Mouse (Mus musculus) stomach, embryonic 15.5 days (tissue): ENCODE data around the gene Rab33b. TPM values are rescaled to one million over a fixed set of nuclear protein-coding genes. Genes with fewer than 3 reads are reported as not detected.
A peak's percentile ranks its signal among the peaks of the same experiment; 100 is the strongest.

Source experiments
- ATAC-seq: fragments of 200-750 bp; cut with Nextera tagmentation; 2 replicates; pipeline ENCODE4 v1.8.0; 2017; ENCODE audit warnings: low read depth, moderate number of reproducible peaks, moderate TSS enrichment; ENCODE audit not compliant: insufficient read depth, low FRiP score
- H3K27ac ChIP-seq: fragments of 300-500 bp; sonication (generic); 2 replicates; pipeline ENCODE4 v1.5.1; 2015; ENCODE audit warnings: mild to moderate bottlenecking, inconsistent platforms
- H3K27me3 ChIP-seq: fragments of 300-500 bp; sonication (generic); replicated peaks from 2 replicates; pipeline ENCODE4 v1.6.1; 2015; ENCODE audit warnings: inconsistent platforms
- H3K36me3 ChIP-seq: fragments of 300-500 bp; sonication (generic); 2 replicates; pipeline ENCODE4 v1.6.1; 2015; ENCODE audit warnings: inconsistent platforms
- H3K4me1 ChIP-seq: fragments of 300-500 bp; sonication (generic); 2 replicates; pipeline ENCODE4 v1.6.1; 2015; ENCODE audit warnings: inconsistent platforms
- H3K4me2 ChIP-seq: fragments of 300-500 bp; sonication (generic); 2 replicates; pipeline ENCODE4 v1.6.1; 2015; ENCODE audit warnings: mild to moderate bottlenecking, inconsistent platforms
- H3K4me3 ChIP-seq: fragments of 300-500 bp; sonication (generic); replicated peaks from 2 replicates; pipeline ENCODE4 v1.5.1; 2015; ENCODE audit warnings: inconsistent platforms
- H3K9ac ChIP-seq: fragments of 300-500 bp; sonication (generic); 2 replicates; pipeline ENCODE4 v1.6.1; 2015; ENCODE audit warnings: inconsistent platforms
- H3K9me3 ChIP-seq: fragments of 300-500 bp; sonication (generic); 2 replicates; pipeline ENCODE4 v1.6.1; 2016; ENCODE audit warnings: inconsistent platforms
- WGBS: fragments of 180-500 bp; shearing (Covaris S2); methylation state at CpG from one replicate; pipeline ENCODE4 v1.1.7; 2015; 5-methylcytosine and 5-hydroxymethylcytosine counted together
- polyA plus RNA-seq: library from polyadenylated mRNA; unstranded; fragments of >200 nt; fragmentation: Nextera tagmentation; extraction: Ambion mirVana; gene quantifications from 2 replicates; pipeline ENCODE4 v1.2.1, GENCODE M21; 2015

The Rab33b gene
- polyA plus RNA-seq, 1 experiment from 2014 or later, result 23.7 TPM

DNA sequence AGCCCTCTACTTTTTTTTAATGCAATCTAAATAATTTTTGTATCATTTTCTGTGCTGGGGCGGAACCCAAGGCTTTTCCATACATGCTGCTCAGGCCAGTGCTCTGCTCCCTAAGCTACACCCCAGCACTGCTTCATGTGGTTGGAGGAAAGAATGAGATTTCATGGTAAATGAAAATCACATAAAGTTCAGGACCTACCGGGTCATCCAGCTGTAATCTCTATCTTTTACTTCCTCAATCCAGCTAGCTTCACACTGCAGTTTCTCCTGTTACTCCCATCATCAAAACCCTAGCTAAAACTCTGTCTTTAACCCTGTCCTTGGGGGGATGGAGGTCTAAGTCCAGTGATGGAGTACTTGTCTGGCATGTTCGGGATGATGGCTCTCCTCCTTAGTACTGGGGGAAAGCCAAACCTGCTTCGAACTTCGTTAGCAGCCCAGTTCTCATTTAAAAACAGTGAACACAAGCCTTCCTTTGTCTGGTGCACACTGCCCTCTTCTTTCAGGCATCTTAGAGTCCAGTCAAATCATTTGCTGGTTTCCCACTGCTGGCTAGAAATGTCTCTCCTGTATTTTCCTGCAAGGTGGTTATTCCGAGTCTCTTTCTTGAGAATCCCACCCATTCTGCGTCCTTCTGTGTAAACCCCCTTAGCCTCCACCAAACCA is 6.5 kb downstream of the Rab33b start:
- peaks cover 13% of the 10 kb centered on the region for H3K4me1 ChIP-seq
- 82% methylated on average over 7 of the region's 7 CpGs for WGBS
- no peak for ATAC-seq
- no peak overlapping the region for H3K4me2 ChIP-seq
- no peaks in the 10 kb centered on the region for H3K9me3 ChIP-seq
- H3K27me3 ChIP-seq, result no peaks in the 10 kb centered on the region
- H3K36me3 ChIP-seq, result peaks cover 7% of the 10 kb centered on the region
- no peak overlapping the region for H3K9ac ChIP-seq
- no peak overlapping the region for H3K4me3 ChIP-seq
- H3K27ac ChIP-seq, result no peak overlapping the region

DNA sequence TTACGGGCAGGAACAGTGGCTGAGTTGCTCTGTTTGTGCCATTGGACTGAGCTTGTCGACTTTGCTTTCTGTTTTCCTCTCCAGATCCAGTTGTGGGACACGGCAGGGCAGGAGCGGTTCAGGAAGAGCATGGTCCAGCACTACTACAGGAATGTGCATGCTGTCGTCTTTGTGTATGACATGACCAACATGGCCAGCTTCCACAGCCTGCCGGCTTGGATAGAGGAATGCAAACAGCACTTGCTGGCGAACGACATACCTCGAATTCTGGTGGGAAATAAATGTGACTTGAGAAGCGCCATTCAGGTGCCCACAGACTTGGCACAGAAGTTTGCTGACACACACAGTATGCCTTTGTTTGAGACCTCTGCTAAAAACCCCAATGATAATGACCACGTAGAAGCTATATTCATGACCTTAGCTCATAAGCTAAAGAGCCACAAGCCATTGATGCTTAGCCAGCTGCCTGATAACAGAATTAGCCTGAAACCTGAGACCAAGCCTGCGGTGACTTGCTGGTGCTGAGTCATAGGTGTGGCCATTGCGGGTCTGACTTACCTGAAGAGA is 9.6 kb downstream of the Rab33b start:
- ATAC-seq, result no peak
- no peak overlapping the region for H3K9ac ChIP-seq
- H3K4me2 ChIP-seq, result no peak overlapping the region
- H3K4me3 ChIP-seq, result no peak overlapping the region
- WGBS, result 70% methylated on average over 13 of the region's 13 CpGs
- H3K27ac ChIP-seq, result peak overlapping the region; percentile 40; the same call in 1 of the 2 replicates
- H3K27me3 ChIP-seq, result no peaks in the 10 kb centered on the region
- H3K4me1 ChIP-seq, result peaks cover 6% of the 10 kb centered on the region; the same call in 1 of the 2 replicates
- H3K9me3 ChIP-seq, result no peaks in the 10 kb centered on the region
- H3K36me3 ChIP-seq, result peaks cover 7% of the 10 kb centered on the region

DNA sequence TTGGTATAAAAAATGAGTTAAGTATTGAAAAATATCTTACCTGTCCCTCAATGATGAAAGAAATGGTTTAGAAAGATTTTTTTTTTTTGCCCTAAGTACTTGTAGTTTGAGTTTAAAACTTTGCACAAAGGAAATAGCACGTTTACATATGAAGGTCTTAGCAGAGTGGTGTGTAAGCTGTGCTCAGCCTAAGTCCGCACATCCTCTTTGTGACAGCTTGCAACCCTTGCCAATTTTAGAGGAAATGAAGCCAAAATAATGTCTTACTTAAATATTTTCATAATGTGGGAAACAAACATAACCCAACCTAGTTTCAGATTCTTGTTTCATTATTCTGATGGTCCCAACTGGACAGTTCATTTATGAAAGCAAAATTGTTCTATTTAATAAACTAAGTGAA is 10.7 kb downstream of the Rab33b start:
- WGBS, result 45% methylated on average over 2 of the region's 2 CpGs
- Histone ChIP-seq H3K9me3 (no peaks in the 10 kb centered on the region), H3K27ac (no peak overlapping the region), H3K27me3 (no peaks in the 10 kb centered on the region), H3K36me3 (peaks cover 7% of the 10 kb centered on the region), H3K4me3 (no peak overlapping the region), H3K4me2 (no peak overlapping the region), H3K4me1 (peaks cover 6% of the 10 kb centered on the region; the same call in 1 of the 2 replicates), H3K9ac (no peak overlapping the region)
- ATAC-seq, result no peak

DNA sequence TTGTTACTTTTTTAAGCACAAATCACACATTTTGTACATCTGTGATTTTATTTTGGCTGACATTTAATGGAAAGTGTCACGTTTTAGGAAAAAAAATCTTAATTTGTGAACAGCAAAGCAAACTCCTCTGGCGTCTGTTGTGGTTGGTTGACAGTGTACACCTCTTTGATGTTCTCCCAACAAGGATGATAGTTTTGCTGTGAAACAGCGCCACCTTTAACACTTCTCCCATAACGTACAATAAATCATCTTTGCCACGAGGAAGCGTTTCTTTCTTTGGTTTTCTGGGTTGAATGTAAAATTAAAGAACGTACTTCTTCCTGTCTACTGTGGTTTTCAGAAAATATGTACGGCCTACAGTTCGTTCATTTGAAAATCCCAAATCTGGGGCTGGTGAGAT is 11.9 kb downstream of the Rab33b start:
- H3K4me3 ChIP-seq, result no peak overlapping the region
- H3K27me3 ChIP-seq, result no peaks in the 10 kb centered on the region
- no peak for ATAC-seq
- no peak overlapping the region for H3K9ac ChIP-seq
- H3K9me3 ChIP-seq, result no peaks in the 10 kb centered on the region
- peaks cover 7% of the 10 kb centered on the region for H3K36me3 ChIP-seq
- WGBS, result 90% methylated on average over 9 of the region's 9 CpGs
- no peak overlapping the region for H3K4me2 ChIP-seq
- peaks cover 6% of the 10 kb centered on the region; the same call in 1 of the 2 replicates for H3K4me1 ChIP-seq
- H3K27ac ChIP-seq, result no peak overlapping the region

DNA sequence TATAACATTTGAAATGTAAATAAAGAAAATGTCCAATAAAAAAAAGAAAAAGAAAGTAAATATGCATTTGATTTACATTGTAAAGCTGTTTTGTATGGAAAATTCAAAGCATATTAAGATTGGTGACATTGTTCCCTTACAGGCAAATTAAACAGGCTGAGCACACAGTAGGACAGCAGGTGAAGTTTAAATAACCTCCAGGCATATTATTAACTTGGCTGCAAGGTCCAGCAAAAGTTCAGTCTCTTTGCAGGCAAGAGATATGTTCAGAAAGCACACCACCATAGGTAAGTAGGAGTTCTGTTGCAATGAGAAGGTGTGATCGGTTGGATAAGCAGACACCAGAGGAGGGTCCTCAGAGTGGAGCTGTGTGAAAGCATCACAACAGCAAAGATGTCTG is 14.3 kb downstream of the Rab33b start:
- peaks cover 7% of the 10 kb centered on the region for H3K36me3 ChIP-seq
- no peaks in the 10 kb centered on the region for H3K9me3 ChIP-seq
- no peak overlapping the region for H3K4me3 ChIP-seq
- H3K27ac ChIP-seq, result no peak overlapping the region
- H3K4me2 ChIP-seq, result no peak overlapping the region
- H3K27me3 ChIP-seq, result no peaks in the 10 kb centered on the region
- no peak for ATAC-seq
- no peak overlapping the region for H3K9ac ChIP-seq
- 93% methylated on average over 1 of the region's 1 CpGs for WGBS
- H3K4me1 ChIP-seq, result peaks cover 6% of the 10 kb centered on the region; the same call in 1 of the 2 replicates

DNA sequence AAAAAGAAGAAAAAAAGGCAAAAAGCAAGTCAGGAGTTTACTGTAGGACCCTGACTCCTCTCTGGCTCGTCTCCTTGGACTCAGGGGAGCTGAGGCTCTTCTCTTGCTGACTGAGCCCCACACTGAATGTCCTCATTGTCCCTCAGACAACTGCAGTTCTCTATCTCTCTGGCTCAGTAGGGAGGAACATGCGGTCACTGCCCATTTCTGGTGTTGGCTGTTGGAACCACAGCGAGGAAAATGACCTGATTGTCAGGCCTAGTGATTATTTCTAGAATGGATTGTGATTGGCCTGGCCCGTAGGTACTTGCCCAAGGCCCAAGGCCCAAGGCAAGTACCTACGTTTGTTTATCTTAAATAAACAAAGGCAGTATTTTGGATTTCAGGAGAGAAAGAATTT is 14.9 kb downstream of the Rab33b start:
- no peaks in the 10 kb centered on the region for H3K27me3 ChIP-seq
- H3K4me3 ChIP-seq, result no peak overlapping the region
- ATAC-seq, result no peak
- no peak overlapping the region for H3K9ac ChIP-seq
- H3K36me3 ChIP-seq, result peaks cover under 1% of the 10 kb centered on the region; the same call in 1 of the 2 replicates
- no peaks in the 10 kb centered on the region for H3K9me3 ChIP-seq
- H3K4me2 ChIP-seq, result no peak overlapping the region
- no peak overlapping the region for H3K27ac ChIP-seq
- no peaks in the 10 kb centered on the region for H3K4me1 ChIP-seq
- WGBS, result 61% methylated on average over 5 of the region's 5 CpGs

DNA sequence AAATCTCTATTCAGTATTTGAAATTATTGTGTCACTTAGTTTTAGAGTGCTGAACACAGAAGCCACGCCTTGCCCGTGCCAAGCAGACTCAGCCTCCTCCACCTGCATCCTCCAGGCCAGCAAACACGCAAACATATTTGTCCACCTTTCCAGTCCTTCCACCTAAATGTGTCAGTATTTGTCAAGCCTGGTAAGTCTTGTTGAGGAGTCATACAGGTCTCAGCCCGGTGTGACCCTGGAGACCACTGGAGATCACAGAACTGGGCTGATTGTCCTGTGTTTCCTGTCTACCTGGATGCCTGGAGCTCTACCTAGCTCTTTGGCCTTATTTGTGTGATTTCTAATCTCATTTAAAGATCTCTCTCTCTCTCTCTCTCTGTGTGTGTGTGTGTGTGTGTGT is 16.2 kb downstream of the Rab33b start:
- no peak for ATAC-seq
- Histone ChIP-seq H3K4me3 (no peak overlapping the region), H3K4me1 (no peaks in the 10 kb centered on the region), H3K27me3 (no peaks in the 10 kb centered on the region), H3K27ac (no peak overlapping the region), H3K9me3 (no peaks in the 10 kb centered on the region), H3K36me3 (no peaks in the 10 kb centered on the region), H3K4me2 (no peak overlapping the region), H3K9ac (no peak overlapping the region)
- WGBS, result 78% methylated on average over 4 of the region's 4 CpGs

DNA sequence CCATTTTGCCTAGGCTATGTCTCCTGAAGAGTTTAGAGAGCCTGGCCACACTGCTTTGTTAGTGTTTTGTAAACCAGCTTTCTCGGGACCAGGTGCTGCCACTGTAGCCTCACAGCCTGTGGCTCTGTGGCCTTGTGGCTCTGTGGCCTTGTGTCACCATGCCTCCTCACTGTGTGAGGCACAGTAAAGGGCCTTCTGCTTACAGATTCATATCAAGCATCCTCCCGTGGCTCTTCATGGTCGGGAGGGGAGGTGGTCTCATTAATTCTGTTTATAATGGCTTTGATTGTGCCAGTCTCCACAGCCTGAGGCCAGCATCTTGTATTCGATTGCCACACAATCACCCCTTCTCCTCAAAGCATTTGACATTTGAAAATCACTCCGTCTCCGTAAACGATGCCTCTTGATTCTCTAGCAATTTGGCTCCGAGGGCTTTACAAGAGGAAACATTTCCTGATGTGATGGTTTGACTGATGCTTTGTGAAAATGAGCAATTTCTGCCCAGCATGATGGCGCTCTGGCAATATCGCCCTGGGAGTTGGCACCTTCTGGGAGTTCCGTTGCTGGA is 20.7 kb downstream of the Rab33b start:
- ATAC-seq, result no peak
- H3K4me3 ChIP-seq, result no peak overlapping the region
- no peaks in the 10 kb centered on the region for H3K27me3 ChIP-seq
- H3K4me2 ChIP-seq, result no peak overlapping the region
- no peak overlapping the region for H3K27ac ChIP-seq
- H3K36me3 ChIP-seq, result no peaks in the 10 kb centered on the region
- WGBS, result 74% methylated on average over 11 of the region's 11 CpGs
- H3K9me3 ChIP-seq, result no peaks in the 10 kb centered on the region
- H3K4me1 ChIP-seq, result no peaks in the 10 kb centered on the region
- H3K9ac ChIP-seq, result no peak overlapping the region

DNA sequence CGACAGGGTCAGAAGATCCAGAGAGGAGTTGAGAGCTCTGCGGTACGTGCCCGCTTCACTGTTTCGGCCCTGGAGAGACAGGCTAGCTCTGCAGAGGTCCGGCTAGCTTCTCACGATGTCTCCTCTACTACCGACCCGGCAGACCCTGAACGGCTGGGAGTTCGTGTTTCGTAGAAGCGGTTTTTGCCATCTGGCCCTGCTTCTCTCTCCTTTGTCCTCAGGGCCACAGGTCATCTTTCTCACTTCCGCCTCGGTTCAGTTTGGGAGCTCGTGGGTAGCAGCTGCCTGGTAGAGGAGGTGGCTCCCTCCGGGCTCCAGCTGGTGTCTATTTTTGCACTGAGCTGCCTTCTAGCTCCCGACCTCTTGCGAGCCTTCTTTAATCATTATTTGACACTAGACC is 21.7 kb downstream of the Rab33b start:
- Histone ChIP-seq H3K36me3 (no peaks in the 10 kb centered on the region), H3K4me1 (no peaks in the 10 kb centered on the region), H3K27ac (no peak overlapping the region), H3K27me3 (no peaks in the 10 kb centered on the region), H3K4me3 (no peak overlapping the region), H3K4me2 (no peak overlapping the region), H3K9ac (no peak overlapping the region), H3K9me3 (no peaks in the 10 kb centered on the region)
- ATAC-seq, result no peak
- WGBS, result 57% methylated on average over 19 of the region's 19 CpGs

DNA sequence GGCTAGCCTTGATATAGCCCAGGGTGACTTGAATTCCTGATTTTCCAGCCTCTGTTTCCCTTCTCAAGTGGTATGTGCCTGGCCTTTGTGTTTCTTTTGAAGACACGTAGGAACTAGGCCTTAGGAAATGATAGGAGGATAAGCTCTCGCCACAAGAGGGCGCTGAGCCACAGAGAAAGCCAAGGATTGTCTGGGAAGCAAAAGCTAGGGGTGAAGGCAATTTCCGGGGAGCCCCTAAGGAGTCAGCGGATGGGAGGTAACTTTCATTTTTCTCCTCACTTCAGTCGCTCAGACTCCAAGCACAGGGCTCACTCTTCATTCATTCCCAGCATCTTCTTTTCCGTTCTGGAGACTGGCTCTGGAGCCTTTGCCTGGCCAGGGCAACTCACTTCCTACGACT is 27.2 kb downstream of the Rab33b start:
- Histone ChIP-seq H3K27ac (no peak overlapping the region), H3K4me3 (0 out of 2 replicates have a peak overlapping the region, but pooled peaks have one; percentile 10), H3K9ac (no peak overlapping the region), H3K27me3 (no peaks in the 10 kb centered on the region), H3K36me3 (no peaks in the 10 kb centered on the region), H3K9me3 (no peaks in the 10 kb centered on the region), H3K4me2 (peak overlapping the region; percentile 34), H3K4me1 (no peaks in the 10 kb centered on the region)
- peak; percentile 27; the same call in 1 of the 2 replicates for ATAC-seq
- WGBS, result 24% methylated on average over 8 of the region's 8 CpGs

DNA sequence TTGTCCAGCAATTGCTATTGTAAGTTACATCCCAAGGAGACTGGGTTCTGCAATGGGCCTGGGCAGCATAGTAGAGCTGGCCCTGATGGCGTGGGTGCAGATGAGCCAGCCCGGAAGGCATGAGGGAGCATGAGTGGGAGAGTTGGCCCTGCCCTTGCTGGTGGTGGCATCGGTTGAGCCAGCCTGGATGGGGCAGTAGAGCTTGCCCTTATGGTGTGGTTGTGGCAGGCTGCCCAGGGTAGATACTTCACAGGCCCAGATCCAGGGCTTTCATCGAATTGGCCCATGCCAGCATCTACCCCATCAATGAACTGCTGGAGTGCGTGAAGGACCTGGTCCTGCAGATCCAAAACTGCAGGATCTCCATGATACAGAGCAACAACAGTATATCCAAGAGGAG is 28.3 kb downstream of the Rab33b start:
- WGBS, result 96% methylated on average over 5 of the region's 5 CpGs

DNA sequence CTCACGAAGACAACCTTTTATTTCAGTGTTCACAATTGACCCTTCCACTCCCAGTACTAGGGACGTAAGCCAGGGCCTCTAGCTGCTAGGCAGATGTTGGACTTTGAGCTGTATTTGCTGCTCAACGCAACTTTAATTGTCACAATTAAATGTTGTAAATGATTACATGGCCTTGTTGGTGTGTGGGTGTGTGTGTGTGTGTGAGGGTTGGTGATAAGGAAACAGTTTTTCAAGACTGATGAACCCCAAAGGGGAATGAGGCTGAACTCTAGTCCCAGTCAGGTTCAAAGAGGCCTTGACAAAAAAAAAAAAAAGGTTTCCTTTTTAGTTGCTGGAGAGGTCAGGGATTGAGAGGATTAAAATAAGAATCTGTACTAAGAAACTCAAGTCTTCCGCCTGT is 33.7 kb downstream of the Rab33b start:
- H3K9ac ChIP-seq, result no peak overlapping the region
- WGBS, result 64% methylated on average over 4 of the region's 4 CpGs
- H3K9me3 ChIP-seq, result no peaks in the 10 kb centered on the region
- peaks cover 10% of the 10 kb centered on the region for H3K36me3 ChIP-seq
- no peak overlapping the region for H3K4me2 ChIP-seq
- no peak for ATAC-seq
- H3K27me3 ChIP-seq, result no peaks in the 10 kb centered on the region
- peak overlapping the region; percentile 21; the same call in 1 of the 2 replicates for H3K27ac ChIP-seq
- H3K4me1 ChIP-seq, result 0 out of 2 replicates have a peak, but pooled peaks cover 4% of the 10 kb centered on the region
- H3K4me3 ChIP-seq, result no peak overlapping the region

More for the DNA sequence above, 28.3 kb downstream of the Rab33b start:
- Histone ChIP-seq H3K9ac (no peak overlapping the region), H3K27ac (no peak overlapping the region), H3K4me2 (no peak overlapping the region), H3K27me3 (no peaks in the 10 kb centered on the region), H3K4me1 (no peaks in the 10 kb centered on the region), H3K4me3 (no peak overlapping the region), H3K36me3 (no peaks in the 10 kb centered on the region), H3K9me3 (no peaks in the 10 kb centered on the region)
- no peak for ATAC-seq
